Mouse (Mus musculus) embryonic facial prominence, embryonic 10.5 days (tissue): ENCODE results near the gene Cog4. TPM values are rescaled to one million over a fixed set of nuclear protein-coding genes. Genes with fewer than 3 reads are reported as not detected.
"Not testable (repeated sequence)": the region's sequence is repeated elsewhere in the genome, so short reads cannot be mapped to it uniquely, and the experiment has no call there.

Experiments used
- DNase-seq: peaks from one replicate; pipeline ENCODE4 v3.0.0-alpha.2; 2017; ENCODE audit warnings: low spot score
- H3K27ac ChIP-seq: fragments of 300-500 bp; sonication (generic); replicated peaks from 2 replicates; pipeline ENCODE4 v1.5.1; 2016; ENCODE audit warnings: mild to moderate bottlenecking
- H3K27me3 ChIP-seq: fragments of 300-500 bp; sonication (generic); replicated peaks from 2 replicates; pipeline ENCODE4 v1.6.1; 2016; ENCODE audit warnings: low read depth, mild to moderate bottlenecking; ENCODE audit not compliant: poor library complexity, severe bottlenecking
- H3K36me3 ChIP-seq: fragments of 300-500 bp; sonication (generic); replicated peaks from 2 replicates; pipeline ENCODE4 v1.6.1; 2016; ENCODE audit warnings: mild to moderate bottlenecking, moderate library complexity
- H3K4me1 ChIP-seq: fragments of 300-500 bp; sonication (generic); 2 replicates; pipeline ENCODE4 v1.6.1; 2016
- H3K4me3 ChIP-seq: fragments of 300-500 bp; sonication (generic); 2 replicates; pipeline ENCODE4 v1.5.1; 2016; ENCODE audit warnings: mild to moderate bottlenecking, moderate library complexity
- H3K9me3 ChIP-seq: fragments of 300-500 bp; sonication (generic); 2 replicates; pipeline ENCODE4 v1.6.1; 2016; ENCODE audit warnings: mild to moderate bottlenecking
- WGBS: fragments of 180-500 bp; shearing (Covaris S2); methylation state at CpG from one replicate; pipeline ENCODE4 v1.1.7; 2016; 5-methylcytosine and 5-hydroxymethylcytosine counted together
- polyA plus RNA-seq: library from polyadenylated mRNA; unstranded; fragments of >200 nt; fragmentation: Nextera tagmentation; extraction: Ambion mirVana; gene quantifications from 2 replicates; pipeline ENCODE4 v1.2.1, GENCODE M21; 2016

The Cog4 gene
- polyA plus RNA-seq, 1 experiment from 2014 or later = 83.5 TPM

DNA sequence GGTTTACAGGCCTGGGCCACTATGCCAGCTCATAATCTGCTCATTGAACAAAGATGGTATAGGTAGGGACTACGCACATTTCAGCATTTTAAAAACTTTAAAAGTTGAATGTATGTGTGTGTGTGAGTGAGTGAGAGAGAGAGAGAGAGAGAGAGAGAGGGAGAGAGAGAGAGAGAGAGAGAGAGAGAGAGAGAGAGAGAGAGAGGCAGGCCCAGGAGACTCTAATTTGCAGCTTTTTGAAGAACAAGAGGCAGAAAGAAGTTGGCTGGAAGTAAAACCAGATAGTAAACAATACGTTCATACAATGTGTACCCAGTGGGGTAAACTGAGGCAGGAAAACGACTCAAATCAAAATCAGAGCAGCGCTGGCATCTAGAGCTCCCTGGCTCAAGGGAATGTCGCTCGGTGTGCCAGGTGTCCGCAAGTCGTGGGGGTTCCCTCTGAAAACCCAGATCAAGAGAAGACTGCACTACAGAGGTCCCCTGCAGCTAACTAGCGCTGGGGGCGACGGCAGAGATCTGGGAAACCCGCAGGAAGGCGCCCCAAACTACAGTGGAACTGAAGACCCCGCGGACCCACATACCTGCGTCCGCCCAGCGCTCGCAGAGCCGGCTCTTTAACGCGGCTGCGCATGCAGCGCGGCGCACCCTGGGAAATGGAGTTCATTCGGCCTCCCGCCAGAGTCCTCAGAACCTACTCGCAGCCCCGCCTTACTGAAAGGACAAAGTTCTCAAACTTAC lies 55.6 kb downstream of the Cog4 start, which contains the start of gene Fuk:
Gene Fuk (minus strand): TSS at position 650 of the 740 bp plus-strand sequence.
- Histone ChIP-seq H3K9me3 (no peaks in the 10 kb centered on the region), H3K27me3 (no peaks in the 10 kb centered on the region), H3K27ac (peak within 1 kb of the TSS; percentile 80), H3K4me1 (peaks cover 9% of the 10 kb centered on the region; the same call in 1 of the 2 replicates), H3K36me3 (peaks cover 25% of the 10 kb centered on the region), H3K4me3 (peak within 1 kb of the TSS; percentile 68)
- DNase-seq = peak; percentile 85
- WGBS = 3% methylated on average over 30 of the region's 30 CpGs

DNA sequence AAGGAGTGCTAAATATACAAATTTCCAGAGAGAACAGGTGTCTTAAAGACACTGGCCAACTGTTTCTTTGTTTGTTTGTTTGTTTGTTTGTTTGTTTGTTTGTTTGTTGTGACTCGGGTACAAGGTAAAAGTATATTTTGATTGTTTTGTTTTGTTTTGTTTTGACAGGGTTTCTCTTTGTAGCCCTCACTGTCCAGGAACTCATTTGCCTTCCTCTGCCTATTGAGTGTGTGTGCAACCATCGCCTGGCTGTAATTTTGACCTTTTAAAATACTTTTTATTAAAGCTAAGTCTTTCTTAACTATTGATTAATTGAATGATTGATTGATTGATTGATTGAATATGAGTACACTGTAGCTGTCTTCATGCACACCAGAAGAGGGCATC lies 56.2 kb downstream of the Cog4 start:
- H3K4me1 ChIP-seq = peaks cover 9% of the 10 kb centered on the region; the same call in 1 of the 2 replicates
- H3K36me3 ChIP-seq = peaks cover 22% of the 10 kb centered on the region
- H3K4me3 ChIP-seq = peak overlapping the region; percentile 68
- no peaks in the 10 kb centered on the region for H3K9me3 ChIP-seq
- no peak overlapping the region for H3K27ac ChIP-seq
- DNase-seq = no peak
- H3K27me3 ChIP-seq = no peaks in the 10 kb centered on the region
- WGBS = 63% methylated on average over 2 of the region's 2 CpGs

GRCm38 (mm10) chr8:110905404-110905803 lies 59.0 kb downstream of the Cog4 start:
- no peak overlapping the region for H3K27ac ChIP-seq
- no peak for DNase-seq
- no peaks in the 10 kb centered on the region for H3K27me3 ChIP-seq
- H3K4me1 ChIP-seq = peaks cover 9% of the 10 kb centered on the region; the same call in 1 of the 2 replicates
- H3K36me3 ChIP-seq = no peaks in the 10 kb centered on the region
- WGBS = 88% methylated on average over 6 of the region's 6 CpGs
- no peaks in the 10 kb centered on the region for H3K9me3 ChIP-seq
- no peak overlapping the region for H3K4me3 ChIP-seq

- WGBS = 92% methylated on average over 1 of the region's 1 CpGs
- DNase-seq = no peak
- no peaks in the 10 kb centered on the region for H3K36me3 ChIP-seq
- no peaks in the 10 kb centered on the region for H3K9me3 ChIP-seq
- H3K27ac ChIP-seq = no peak overlapping the region
- no peaks in the 10 kb centered on the region for H3K27me3 ChIP-seq
- peaks cover 3% of the 10 kb centered on the region; the same call in 1 of the 2 replicates for H3K4me1 ChIP-seq
- H3K4me3 ChIP-seq = no peak overlapping the region
Observed at GRCm38 (mm10) chr8:110906682-110907081, 60.3 kb downstream of the Cog4 start.

DNA sequence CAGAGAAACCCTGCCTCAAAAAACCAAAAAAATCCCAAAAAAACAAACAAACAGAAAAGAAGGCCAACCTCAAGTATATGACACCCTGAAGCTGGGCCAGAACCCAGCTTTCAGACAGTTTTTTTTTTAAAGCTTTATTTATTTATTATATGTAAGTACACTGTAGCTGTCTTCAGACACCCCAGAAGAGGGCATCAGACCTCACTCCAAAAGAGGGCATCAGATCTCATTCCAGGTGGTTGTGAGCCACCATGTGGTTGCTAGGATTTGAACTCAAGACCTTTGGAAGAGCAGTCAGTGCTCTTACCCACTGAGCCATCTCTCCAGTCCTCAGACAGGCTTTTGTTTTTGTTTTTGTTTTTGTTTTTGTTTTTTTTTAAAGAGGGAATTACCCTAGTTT lies 63.5 kb downstream of the Cog4 start:
- H3K27ac ChIP-seq, H3K36me3 ChIP-seq, DNase-seq: not testable (repeated sequence)

DNA sequence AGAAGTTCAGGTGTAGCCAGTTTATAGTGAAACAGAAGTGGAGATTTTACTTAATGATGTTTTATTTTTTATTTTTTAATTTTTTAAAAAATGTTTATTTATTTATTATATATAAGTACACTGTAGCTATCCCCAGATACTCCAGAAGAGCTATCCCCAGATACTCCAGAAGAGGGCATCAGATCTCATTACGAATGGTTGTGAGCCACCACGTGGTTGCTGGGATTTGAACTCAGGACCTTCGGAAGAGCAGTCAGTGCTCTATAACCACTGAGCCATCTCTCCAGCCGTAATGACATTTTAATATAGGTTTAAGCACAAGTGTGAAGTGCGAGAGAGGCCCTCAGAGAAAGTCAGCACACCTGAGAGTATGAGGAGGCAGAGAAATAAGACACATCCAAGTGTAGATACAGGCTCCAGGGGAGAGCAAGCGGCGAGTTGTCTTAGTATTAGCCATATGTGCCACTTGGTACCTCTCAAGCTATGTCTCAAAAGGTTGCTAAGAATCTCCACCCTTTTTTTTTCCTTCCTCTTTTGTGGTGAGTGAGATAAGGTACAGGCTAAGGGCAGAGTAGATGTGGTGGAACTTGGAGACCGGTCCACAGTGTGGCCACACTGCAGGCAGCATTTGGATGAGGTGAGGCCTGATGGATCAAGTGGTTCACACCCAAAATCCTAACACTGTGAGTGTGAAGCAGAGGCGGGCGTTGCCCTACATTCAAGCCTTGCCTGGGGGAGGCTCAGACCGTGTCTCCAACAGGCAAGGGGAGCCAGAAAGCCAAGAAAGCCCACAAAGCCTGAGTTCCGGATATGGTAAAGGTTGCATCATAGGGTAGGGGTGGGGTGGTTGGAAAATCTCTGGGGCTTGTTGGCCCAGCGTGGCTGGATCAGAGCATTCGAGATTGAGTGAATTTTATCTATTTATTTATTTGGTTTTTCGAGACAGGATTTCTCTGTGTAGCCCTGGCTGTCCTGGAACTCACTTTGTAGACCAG lies 65.5 kb downstream of the Cog4 start:
- Histone ChIP-seq H3K4me3 (no peak overlapping the region), H3K27ac (no peak overlapping the region), H3K27me3 (no peaks in the 10 kb centered on the region), H3K4me1 (no peaks in the 10 kb centered on the region), H3K9me3 (no peaks in the 10 kb centered on the region), H3K36me3 (no peaks in the 10 kb centered on the region)
- WGBS = 87% methylated on average over 15 of the region's 15 CpGs
- DNase-seq = no peak

More for the DNA sequence above, 63.5 kb downstream of the Cog4 start:
- H3K27me3 ChIP-seq, H3K4me1 ChIP-seq, H3K4me3 ChIP-seq, H3K9me3 ChIP-seq: not testable (repeated sequence)

DNA sequence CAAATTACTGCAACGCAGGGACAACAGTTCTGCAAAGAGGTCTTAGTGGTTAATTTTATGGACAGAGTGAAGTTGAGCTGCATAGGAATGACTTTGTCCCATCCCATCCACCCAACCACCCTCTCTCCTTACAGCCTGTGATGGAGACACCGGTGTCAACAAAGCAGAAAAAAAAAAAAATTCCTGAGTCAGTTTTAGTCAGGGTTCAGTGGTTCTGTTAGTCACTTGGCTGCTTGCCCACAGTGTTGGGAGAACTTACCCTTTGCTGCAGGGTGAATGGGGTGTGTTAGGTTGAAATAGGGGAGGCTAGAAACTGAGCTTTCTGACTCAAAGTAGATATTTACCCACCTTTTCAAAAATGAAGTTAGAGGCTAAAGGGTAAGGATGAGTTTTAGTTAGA lies 71.0 kb downstream of the Cog4 start:
- no peak for DNase-seq
- Histone ChIP-seq H3K4me1 (peaks cover 37% of the 10 kb centered on the region), H3K27ac (no peak overlapping the region), H3K4me3 (no peak overlapping the region), H3K36me3 (peaks cover under 1% of the 10 kb centered on the region), H3K27me3 (no peaks in the 10 kb centered on the region), H3K9me3 (no peaks in the 10 kb centered on the region)
- WGBS = 78% methylated on average over 2 of the region's 2 CpGs

DNA sequence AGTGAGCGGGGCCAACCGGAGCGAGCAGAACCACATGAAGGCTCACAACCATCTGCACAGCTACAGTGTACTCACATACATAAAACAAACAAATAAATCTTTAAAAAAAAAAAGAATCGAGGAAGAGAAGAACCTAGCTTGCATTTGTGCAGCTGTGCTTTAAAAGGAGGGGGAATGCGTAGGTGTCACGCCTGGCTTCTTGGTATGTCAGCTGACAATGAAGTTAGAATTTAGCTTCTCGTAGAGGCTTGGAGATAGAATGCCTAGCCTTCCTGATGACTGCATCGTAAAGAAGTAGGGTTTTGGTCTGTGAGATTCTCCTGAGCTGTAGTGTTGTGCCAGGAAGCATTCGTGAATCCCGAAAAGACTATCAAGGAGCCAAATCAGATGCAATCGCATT lies 71.6 kb downstream of the Cog4 start:
- no peak overlapping the region for H3K4me3 ChIP-seq
- DNase-seq = no peak
- no peak overlapping the region for H3K27ac ChIP-seq
- H3K36me3 ChIP-seq = peaks cover 7% of the 10 kb centered on the region
- H3K9me3 ChIP-seq = no peaks in the 10 kb centered on the region
- no peaks in the 10 kb centered on the region for H3K27me3 ChIP-seq
- 90% methylated on average over 11 of the region's 11 CpGs for WGBS
- peaks cover 40% of the 10 kb centered on the region for H3K4me1 ChIP-seq

GRCm38 (mm10) chr8:110918460-110918859 lies 72.1 kb downstream of the Cog4 start:
- H3K36me3 ChIP-seq = peaks cover 10% of the 10 kb centered on the region
- no peak for DNase-seq
- no peak overlapping the region for H3K27ac ChIP-seq
- H3K27me3 ChIP-seq = no peaks in the 10 kb centered on the region
- WGBS = 78% methylated on average over 8 of the region's 8 CpGs
- H3K4me3 ChIP-seq = no peak overlapping the region
- H3K9me3 ChIP-seq = no peaks in the 10 kb centered on the region
- peaks cover 43% of the 10 kb centered on the region for H3K4me1 ChIP-seq

DNA sequence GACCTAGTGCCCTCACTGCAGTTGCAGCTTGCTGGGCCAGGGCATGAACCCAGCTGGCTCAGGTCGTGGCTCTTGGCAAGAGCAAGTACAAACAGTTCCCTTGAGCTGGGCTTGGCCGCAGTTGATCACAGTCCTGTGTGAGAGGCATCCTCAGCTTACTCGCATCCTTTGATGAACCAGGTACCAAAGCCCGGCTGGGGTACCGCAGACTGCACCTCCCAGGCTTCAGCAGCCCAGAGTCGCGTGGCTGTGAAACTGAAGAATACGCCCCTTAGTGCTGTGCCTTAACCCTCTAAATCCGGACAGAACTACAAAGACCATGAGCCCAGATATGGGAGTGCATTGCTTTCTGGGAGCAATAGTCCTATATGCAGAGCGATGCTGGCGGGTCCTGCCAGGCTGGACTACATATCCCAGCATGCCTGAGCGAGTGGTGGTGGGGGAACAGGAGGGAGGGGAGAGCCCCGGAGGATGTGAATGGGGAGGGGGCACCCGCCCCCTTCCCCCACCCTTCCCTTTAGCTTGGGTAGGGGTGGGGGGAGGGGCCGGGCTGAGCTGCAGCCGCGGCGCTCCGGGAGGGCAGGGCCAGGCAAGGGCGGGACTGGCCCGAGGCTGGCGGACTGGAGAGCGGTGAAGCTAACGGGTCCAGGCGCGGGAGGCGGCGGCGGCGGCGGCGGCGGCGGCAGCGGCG lies 73.1 kb downstream of the Cog4 start, which contains the start of gene St3gal2:
Gene St3gal2 (plus strand): TSS at position 582 of the 691 bp plus-strand sequence.
- Histone ChIP-seq H3K9me3 (no peaks in the 10 kb centered on the region), H3K4me3 (peak within 1 kb of the TSS; percentile 91), H3K27ac (peak within 1 kb of the TSS; percentile 95), H3K27me3 (no peaks in the 10 kb centered on the region), H3K4me1 (peaks cover 49% of the 10 kb centered on the region), H3K36me3 (peaks cover 18% of the 10 kb centered on the region)
- DNase-seq = peak; percentile 97
- under 1% methylated on average over 36 of the region's 36 CpGs for WGBS

DNA sequence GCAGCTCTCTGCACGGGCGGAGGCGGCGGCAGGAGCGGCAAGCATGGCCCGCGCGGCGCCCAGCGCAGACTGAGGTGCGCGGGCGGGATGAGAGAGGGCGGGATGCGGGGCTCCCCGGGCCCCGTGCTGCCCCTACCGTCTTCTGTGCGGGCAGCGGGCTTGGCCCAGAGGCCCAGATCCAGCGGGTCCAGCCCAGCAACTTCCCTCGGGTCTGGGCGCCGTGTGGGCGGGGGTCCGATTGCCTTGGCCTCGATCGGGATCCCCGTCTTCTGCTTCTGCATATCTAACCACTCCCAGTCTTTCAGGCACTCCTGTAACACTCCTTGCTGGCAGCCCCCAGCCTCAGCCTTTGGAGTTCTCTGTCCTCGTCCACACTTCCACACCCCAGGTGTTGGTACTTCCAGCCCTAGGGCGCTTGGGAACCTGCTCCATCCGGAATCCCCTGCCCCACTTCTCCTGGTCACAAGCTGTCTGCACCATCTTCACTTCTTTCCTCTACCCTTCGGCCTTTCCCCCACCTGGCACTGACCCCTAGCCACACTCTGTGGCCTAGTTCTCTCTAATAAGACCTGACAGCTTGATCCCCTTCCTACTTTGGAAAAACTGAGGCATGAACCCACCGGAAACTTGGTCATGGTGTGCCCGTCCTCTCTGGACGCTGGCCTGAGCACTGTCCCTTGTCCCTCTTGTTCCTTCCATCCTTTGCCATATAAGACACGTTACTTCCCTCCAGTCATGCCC lies 73.8 kb downstream of the Cog4 start:
- Histone ChIP-seq H3K27ac (peak overlapping the region; percentile 95), H3K36me3 (peaks cover 25% of the 10 kb centered on the region), H3K4me1 (peaks cover 49% of the 10 kb centered on the region), H3K4me3 (peak overlapping the region; percentile 91), H3K27me3 (no peaks in the 10 kb centered on the region), H3K9me3 (no peaks in the 10 kb centered on the region)
- WGBS = 2% methylated on average over 37 of the region's 37 CpGs
- DNase-seq = no peak
